Mouse (Mus musculus) midbrain, embryonic 16.5 days (tissue): ENCODE data around the gene Tbx2. TPM values are rescaled to one million over a fixed set of nuclear protein-coding genes. Genes with fewer than 3 reads are reported as not detected.
A peak's percentile ranks its signal among the peaks of the same experiment; 100 is the strongest.

Experiments
- ATAC-seq: fragments of 200-750 bp; cut with Nextera tagmentation; 2 replicates; pipeline ENCODE4 v1.8.0; 2017; ENCODE audit warnings: moderate TSS enrichment
- H3K27ac ChIP-seq: fragments of 300-500 bp; sonication (generic); 2 replicates; pipeline ENCODE4 v1.5.1; 2014; ENCODE audit warnings: mild to moderate bottlenecking, low read length, mixed read lengths
- H3K27me3 ChIP-seq: fragments of 300-500 bp; sonication (generic); 2 replicates; pipeline ENCODE4 v1.6.1; 2014; ENCODE audit warnings: low read depth, low read length, mixed read lengths; ENCODE audit not compliant: control insufficient read depth, insufficient read depth
- H3K36me3 ChIP-seq: fragments of 300-500 bp; sonication (generic); 2 replicates; pipeline ENCODE4 v1.6.1; 2014; ENCODE audit warnings: mild to moderate bottlenecking, low read length, moderate library complexity, mixed read lengths; ENCODE audit not compliant: control insufficient read depth, insufficient read depth
- H3K4me1 ChIP-seq: fragments of 300-500 bp; sonication (generic); 2 replicates; pipeline ENCODE4 v1.6.1; 2014; ENCODE audit warnings: mild to moderate bottlenecking, low read length, mixed read lengths; ENCODE audit not compliant: control insufficient read depth, insufficient read depth
- H3K4me2 ChIP-seq: fragments of 300-500 bp; sonication (generic); 2 replicates; pipeline ENCODE4 v1.6.1; 2014; ENCODE audit warnings: mild to moderate bottlenecking, low read length, mixed read lengths
- H3K4me3 ChIP-seq: fragments of 300-500 bp; sonication (generic); 2 replicates; pipeline ENCODE4 v1.5.1; 2014; ENCODE audit warnings: low read depth, mild to moderate bottlenecking, low read length, moderate library complexity, mixed read lengths
- H3K9ac ChIP-seq: fragments of 300-500 bp; sonication (generic); 2 replicates; pipeline ENCODE4 v1.6.1; 2014; ENCODE audit warnings: low read depth, low read length, mixed read lengths
- H3K9me3 ChIP-seq: fragments of 300-500 bp; sonication (generic); replicated peaks from 2 replicates; pipeline ENCODE4 v1.6.1; 2014; ENCODE audit warnings: mild to moderate bottlenecking, low read length, mixed read lengths; ENCODE audit not compliant: control insufficient read depth, poor library complexity, severe bottlenecking
- WGBS: fragments of 180-500 bp; shearing (Covaris S2); extraction: QIAGEN DNeasy Blood & Tissue Kit; methylation state at CpG from one replicate; pipeline ENCODE4 v1.1.7; 2014; 5-methylcytosine and 5-hydroxymethylcytosine counted together
- polyA plus RNA-seq: library from polyadenylated mRNA; unstranded; fragments of >200 nt; fragmentation: Nextera tagmentation; extraction: Ambion mirVana; gene quantifications from 2 replicates; pipeline ENCODE4 v1.2.1, GENCODE M21; 2015

Tbx2 gene
- polyA plus RNA-seq, 1 experiment from 2014 or later = 0.57 TPM

DNA sequence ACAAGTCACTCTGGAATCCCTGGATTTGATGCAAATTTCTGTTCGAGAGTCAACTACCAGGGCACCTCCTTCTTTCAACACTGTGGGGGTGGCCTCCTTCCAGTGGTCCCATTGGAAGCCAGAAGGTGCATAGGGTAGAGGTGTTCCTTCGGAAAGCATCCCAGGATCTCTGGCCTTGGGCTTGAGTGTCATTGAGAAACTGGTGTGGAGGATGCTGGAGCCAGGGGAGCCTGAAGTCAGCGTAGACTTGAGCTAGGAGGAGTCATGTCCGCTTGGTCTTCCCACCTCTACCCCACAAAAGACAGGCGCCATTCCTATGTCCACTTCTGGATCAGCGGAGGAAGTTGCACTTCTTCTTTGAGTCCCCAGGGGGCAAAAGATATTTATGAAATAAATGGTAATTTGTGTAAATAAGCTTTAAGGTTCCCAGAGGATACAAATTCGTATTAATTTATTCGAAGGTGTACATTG lies 8.9 kb downstream of the Tbx2 start:
- 6% methylated on average over 8 of the region's 8 CpGs for WGBS
- Histone ChIP-seq H3K9ac (no peak overlapping the region), H3K4me1 (peaks cover 14% of the 10 kb centered on the region), H3K4me3 (no peak overlapping the region), H3K9me3 (no peaks in the 10 kb centered on the region), H3K36me3 (no peaks in the 10 kb centered on the region), H3K27ac (no peak overlapping the region), H3K27me3 (peaks cover 65% of the 10 kb centered on the region), H3K4me2 (no peak overlapping the region; the same call in 1 of the 2 replicates)
- no peak for ATAC-seq

DNA sequence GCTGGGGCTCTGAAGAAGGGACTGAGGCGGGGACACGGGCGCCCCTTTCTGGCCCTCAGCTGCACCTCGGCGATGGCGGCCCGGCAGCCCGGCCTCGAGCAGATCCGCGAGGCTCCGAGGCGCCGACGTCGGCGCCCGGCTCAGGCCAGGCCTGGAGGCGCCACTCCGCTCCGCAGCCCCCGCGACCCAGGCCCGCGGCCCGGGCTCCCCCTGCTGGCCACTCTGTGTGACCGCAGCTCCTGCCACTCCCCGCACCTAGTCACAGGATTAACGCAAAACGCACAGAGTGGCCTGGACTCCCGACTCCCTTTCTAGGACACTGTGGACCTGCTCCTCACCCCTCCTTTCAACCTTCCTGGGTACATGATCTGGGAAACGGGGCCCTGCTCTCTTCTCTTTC lies 9.6 kb downstream of the Tbx2 start:
- WGBS = 0% methylated on average over 22 of the region's 32 CpGs
- H3K27ac ChIP-seq = no peak overlapping the region
- H3K9ac ChIP-seq = 0 out of 2 replicates have a peak overlapping the region, but pooled peaks have one; percentile 27
- peaks cover 70% of the 10 kb centered on the region for H3K27me3 ChIP-seq
- H3K4me1 ChIP-seq = peaks cover 14% of the 10 kb centered on the region
- H3K9me3 ChIP-seq = no peaks in the 10 kb centered on the region
- H3K4me3 ChIP-seq = peak overlapping the region; percentile 35
- peak; percentile 76 for ATAC-seq
- no peaks in the 10 kb centered on the region for H3K36me3 ChIP-seq
- H3K4me2 ChIP-seq = peak overlapping the region; percentile 66

- Histone ChIP-seq H3K36me3 (no peaks in the 10 kb centered on the region), H3K4me1 (peaks cover 14% of the 10 kb centered on the region), H3K4me2 (peak overlapping the region; percentile 68), H3K9me3 (no peaks in the 10 kb centered on the region), H3K4me3 (no peak overlapping the region), H3K27me3 (peaks cover 71% of the 10 kb centered on the region), H3K9ac (no peak overlapping the region), H3K27ac (no peak overlapping the region)
- ATAC-seq = no peak
- WGBS = 4% methylated on average over 24 of the region's 24 CpGs
Observed at GRCm38 (mm10) chr11:85842596-85843346, 10.4 kb downstream of the Tbx2 start.

DNA sequence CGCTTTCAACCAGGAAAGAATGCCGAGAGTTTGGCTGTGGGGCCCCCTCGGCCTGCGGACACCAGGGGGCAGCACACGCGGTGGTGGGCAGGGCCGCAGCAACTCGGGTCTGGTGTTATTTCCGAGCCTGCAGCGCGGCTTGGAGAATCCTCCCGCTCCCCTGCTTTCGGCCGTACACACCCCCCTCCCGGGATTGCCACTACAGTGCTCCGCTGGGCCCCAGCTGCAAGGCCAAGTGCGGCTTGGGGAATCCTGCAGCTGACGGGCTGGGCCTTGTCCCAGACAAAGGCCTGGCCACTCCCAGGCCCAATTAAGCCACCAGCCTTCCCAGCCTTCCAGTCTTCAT lies 11.0 kb downstream of the Tbx2 start:
- peaks cover 66% of the 10 kb centered on the region for H3K27me3 ChIP-seq
- under 1% methylated on average over 18 of the region's 18 CpGs for WGBS
- H3K9ac ChIP-seq = no peak overlapping the region
- H3K27ac ChIP-seq = no peak overlapping the region
- no peak for ATAC-seq
- peak overlapping the region; percentile 68 for H3K4me2 ChIP-seq
- H3K4me1 ChIP-seq = peaks cover 14% of the 10 kb centered on the region
- H3K36me3 ChIP-seq = no peaks in the 10 kb centered on the region
- no peaks in the 10 kb centered on the region for H3K9me3 ChIP-seq
- peak overlapping the region; percentile 25 for H3K4me3 ChIP-seq

DNA sequence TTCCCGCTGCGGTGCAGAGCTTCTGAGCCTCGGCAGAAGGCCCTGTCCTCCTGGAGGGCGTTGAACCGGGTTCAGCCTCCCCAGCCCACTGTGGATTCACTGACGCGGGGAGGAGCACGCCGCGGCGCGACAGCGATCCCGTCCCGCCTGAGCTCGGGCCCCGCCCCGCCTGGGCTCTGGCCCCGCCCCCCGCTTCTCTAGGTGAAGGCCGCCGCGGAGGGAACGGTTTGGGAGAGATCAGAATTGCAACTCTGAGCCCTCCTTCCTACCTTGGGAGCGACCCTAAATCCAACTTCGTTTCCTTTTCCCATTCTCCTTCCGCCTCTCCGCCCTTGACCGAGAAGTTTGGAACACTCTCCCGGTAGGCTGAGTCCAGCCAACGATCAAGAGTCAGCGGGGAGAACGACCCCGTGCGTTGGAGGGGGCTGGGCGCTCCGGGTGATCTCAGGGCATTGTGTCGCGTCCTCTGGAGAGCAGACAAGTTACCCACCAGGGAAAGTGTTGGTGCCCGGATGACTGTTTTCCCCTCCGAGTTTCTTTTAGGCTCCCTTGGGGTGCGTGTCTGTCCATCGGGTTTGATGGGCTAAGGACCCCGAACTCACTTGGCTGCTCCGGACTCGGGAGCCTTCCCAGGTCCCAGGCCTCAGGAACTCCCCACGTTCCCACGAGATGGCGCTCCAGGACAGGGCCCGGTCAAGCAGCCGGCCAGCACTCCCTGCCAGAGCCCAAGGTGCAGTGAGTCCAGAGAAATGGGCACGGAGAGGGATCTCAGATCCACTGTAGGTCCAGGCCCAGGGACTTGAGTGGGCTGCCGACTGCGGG lies 12.0 kb downstream of the Tbx2 start:
- peaks cover 60% of the 10 kb centered on the region for H3K27me3 ChIP-seq
- 1% methylated on average over 53 of the region's 54 CpGs for WGBS
- ATAC-seq = peak; percentile 25; the same call in 1 of the 2 replicates
- H3K4me2 ChIP-seq = peak overlapping the region; percentile 68
- no peak overlapping the region for H3K9ac ChIP-seq
- peak overlapping the region; percentile 27 for H3K4me3 ChIP-seq
- H3K4me1 ChIP-seq = peaks cover 14% of the 10 kb centered on the region
- H3K27ac ChIP-seq = no peak overlapping the region
- H3K9me3 ChIP-seq = no peaks in the 10 kb centered on the region
- no peaks in the 10 kb centered on the region for H3K36me3 ChIP-seq

DNA sequence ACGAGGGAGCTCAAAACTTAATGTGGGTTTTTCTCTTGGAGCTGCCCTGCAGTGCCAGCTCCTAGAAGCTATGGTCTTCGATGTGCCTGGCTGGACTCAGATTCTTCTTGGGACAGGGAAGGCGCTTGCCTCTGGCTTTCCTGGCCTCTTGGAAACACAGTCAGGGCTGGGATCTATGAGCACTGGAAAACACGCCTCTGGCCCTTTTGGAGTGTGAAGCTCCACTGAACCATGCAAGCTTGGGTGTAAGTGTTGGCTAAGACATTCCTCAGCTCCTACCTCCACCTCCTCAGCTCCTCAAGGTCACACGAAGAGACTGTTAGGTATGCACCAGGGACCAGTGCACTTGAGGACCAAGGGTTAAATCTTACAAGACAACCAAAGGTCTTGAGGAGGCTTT lies 12.6 kb downstream of the Tbx2 start:
- no peak overlapping the region for H3K27ac ChIP-seq
- H3K27me3 ChIP-seq = peaks cover 54% of the 10 kb centered on the region
- peaks cover 14% of the 10 kb centered on the region for H3K4me1 ChIP-seq
- no peaks in the 10 kb centered on the region for H3K36me3 ChIP-seq
- no peak overlapping the region for H3K4me2 ChIP-seq
- ATAC-seq = no peak
- no peak overlapping the region for H3K9ac ChIP-seq
- no peaks in the 10 kb centered on the region for H3K9me3 ChIP-seq
- no peak overlapping the region for H3K4me3 ChIP-seq
- 31% methylated on average over 5 of the region's 5 CpGs for WGBS

GRCm38 (mm10) chr11:85845921-85846320 lies 13.6 kb downstream of the Tbx2 start:
- H3K4me2 ChIP-seq = no peak overlapping the region

DNA sequence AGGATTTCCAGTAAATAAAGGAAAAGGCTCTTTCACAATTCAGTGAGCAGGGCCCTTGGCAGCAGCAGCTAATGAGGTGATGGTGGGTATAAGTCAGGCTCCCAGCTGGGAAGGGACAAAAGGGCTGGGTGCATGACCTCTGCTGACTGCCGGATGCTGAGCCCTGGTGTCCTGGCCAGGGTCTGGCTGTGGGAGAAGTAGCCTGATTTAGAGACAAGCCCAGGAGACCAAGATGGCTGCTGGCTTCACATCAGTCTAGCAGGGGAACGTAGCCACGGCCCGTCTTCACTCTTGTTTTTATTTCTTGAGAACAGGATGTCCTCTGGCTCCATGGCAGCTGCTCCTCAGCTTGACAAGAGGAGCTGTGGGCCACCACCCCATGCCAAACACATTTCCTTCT lies 14.2 kb downstream of the Tbx2 start:
- Histone ChIP-seq H3K4me2 (no peak overlapping the region), H3K9ac (no peak overlapping the region), H3K27me3 (peaks cover 41% of the 10 kb centered on the region), H3K4me1 (peaks cover 14% of the 10 kb centered on the region), H3K4me3 (no peak overlapping the region), H3K9me3 (no peaks in the 10 kb centered on the region), H3K27ac (no peak overlapping the region), H3K36me3 (no peaks in the 10 kb centered on the region)
- no peak for ATAC-seq
- WGBS = 60% methylated on average over 4 of the region's 4 CpGs

More at GRCm38 (mm10) chr11:85845921-85846320, 13.6 kb downstream of the Tbx2 start:
- H3K36me3 ChIP-seq = no peaks in the 10 kb centered on the region
- H3K27ac ChIP-seq = no peak overlapping the region
- H3K4me1 ChIP-seq = peaks cover 14% of the 10 kb centered on the region
- no peak for ATAC-seq
- no peak overlapping the region for H3K4me3 ChIP-seq
- WGBS = 56% methylated on average over 5 of the region's 5 CpGs
- H3K9me3 ChIP-seq = no peaks in the 10 kb centered on the region
- H3K27me3 ChIP-seq = peaks cover 46% of the 10 kb centered on the region
- H3K9ac ChIP-seq = no peak overlapping the region

- H3K9ac ChIP-seq = peak overlapping the region; percentile 46; the same call in 1 of the 2 replicates
- H3K4me1 ChIP-seq = peaks cover 3% of the 10 kb centered on the region; the same call in 1 of the 2 replicates
- WGBS = 2% methylated on average over 21 of the region's 21 CpGs
- peak; percentile 72 for ATAC-seq
- H3K27ac ChIP-seq = no peak overlapping the region
- H3K4me2 ChIP-seq = peak overlapping the region; percentile 67
- no peaks in the 10 kb centered on the region for H3K9me3 ChIP-seq
- no peaks in the 10 kb centered on the region for H3K36me3 ChIP-seq
- peaks cover 25% of the 10 kb centered on the region for H3K27me3 ChIP-seq
- peak overlapping the region; percentile 33 for H3K4me3 ChIP-seq
Observed at GRCm38 (mm10) chr11:85849037-85849436, 16.7 kb downstream of the Tbx2 start.
